Mouse (Mus musculus): ENCODE data around the gene Crocc. TPM values are rescaled to one million over a fixed set of nuclear protein-coding genes. Genes with fewer than 3 reads are reported as not detected.

The Crocc gene
- polyA plus RNA-seq, 1 experiment = 7.3 TPM

DNA sequence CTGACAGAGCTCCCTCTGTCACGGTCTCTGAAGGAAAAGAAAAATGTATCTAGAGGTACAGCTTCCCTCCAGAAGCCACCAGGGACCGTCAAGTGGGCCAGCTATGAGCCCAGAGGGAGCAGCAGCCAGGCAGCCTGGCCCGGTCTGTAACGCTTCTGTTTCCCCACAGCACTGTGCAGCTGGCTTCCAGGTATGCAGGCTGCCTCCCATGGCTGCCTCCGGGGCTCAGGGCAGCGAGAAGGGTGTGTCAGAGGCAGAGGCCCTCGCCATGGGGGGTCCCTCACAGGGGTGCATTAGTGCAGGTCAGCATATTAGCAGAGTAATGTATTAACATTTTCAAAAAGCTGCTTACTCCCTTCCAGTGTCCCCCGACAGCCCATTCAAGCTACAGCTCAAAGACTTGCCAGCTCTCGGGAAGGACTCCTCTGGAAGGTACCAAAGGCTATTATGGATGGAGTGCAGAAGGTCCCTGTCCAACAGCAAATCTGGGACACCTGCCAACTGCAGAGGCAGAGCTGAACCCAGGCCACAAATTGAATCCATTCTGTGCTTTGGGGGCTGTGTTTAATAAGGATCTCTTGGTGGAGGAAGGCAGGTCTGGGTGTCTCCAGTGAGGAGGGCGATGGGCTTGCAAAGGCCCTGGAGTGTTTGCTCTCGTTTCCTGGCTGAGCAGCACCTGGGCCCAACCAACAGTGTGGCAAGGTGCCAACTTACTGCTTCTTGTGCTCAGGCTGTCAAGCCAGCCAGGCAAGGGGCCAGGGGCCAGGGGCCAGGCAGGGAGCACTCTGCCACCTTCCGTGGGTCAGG is 6.6 kb upstream of the Crocc start:
- Histone ChIP-seq H3K27ac (ENCODE audit: insufficient read depth, low read depth, low read length) (no peak overlapping the region), H3K27me3 (ENCODE audit: control insufficient read depth, insufficient read depth, low read length) (no peaks in the 10 kb centered on the region), H3K4me1 (ENCODE audit: control insufficient read depth, insufficient read depth, insufficient read length, low read length) (no peaks in the 10 kb centered on the region), H3K4me3 (ENCODE audit: low read depth, low read length) (no peak overlapping the region), H3K36me3 (ENCODE audit: control insufficient read depth, insufficient read depth, low read length) (peaks cover 56% of the 10 kb centered on the region)
- no peak for TF ChIP-seq POLR2A (IDR thresholded peaks at IDR 0.05; ENCODE audit: low read depth, low read length)
- no peak for TF ChIP-seq CTCF (IDR thresholded peaks at IDR 0.05; ENCODE audit: extremely low read depth, insufficient read length, insufficient replicate concordance, low read depth, low read length)
- 72% methylated on average over 12 of the region's 12 CpGs for WGBS

- Histone ChIP-seq H3K4me3 (ENCODE audit: low read depth, low read length) (no peak overlapping the region), H3K4me1 (ENCODE audit: control insufficient read depth, insufficient read depth, insufficient read length, low read length) (no peaks in the 10 kb centered on the region), H3K36me3 (ENCODE audit: control insufficient read depth, insufficient read depth, low read length) (peaks cover 41% of the 10 kb centered on the region), H3K27me3 (ENCODE audit: control insufficient read depth, insufficient read depth, low read length) (no peaks in the 10 kb centered on the region), H3K27ac (ENCODE audit: insufficient read depth, low read depth, low read length) (no peak overlapping the region)
- WGBS = 8% methylated on average over 8 of the region's 8 CpGs
- TF ChIP-seq POLR2A (IDR thresholded peaks at IDR 0.05; ENCODE audit: low read depth, low read length) (no peak), CTCF (IDR thresholded peaks at IDR 0.05; ENCODE audit: extremely low read depth, insufficient read length, insufficient replicate concordance, low read depth, low read length) (peak; percentile 98)
Measured at GRCm38 (mm10) chr4:141065123-141065522, 4.8 kb upstream of the Crocc start.

GRCm38 (mm10) chr4:141064104-141064659 is 3.8 kb upstream of the Crocc start:
- TF ChIP-seq CTCF (IDR thresholded peaks at IDR 0.05; ENCODE audit: extremely low read depth, insufficient read length, insufficient replicate concordance, low read depth, low read length) = no peak
- no peak for TF ChIP-seq POLR2A (IDR thresholded peaks at IDR 0.05; ENCODE audit: low read depth, low read length)
- H3K4me3 ChIP-seq (ENCODE audit: low read depth, low read length) = no peak overlapping the region
- H3K36me3 ChIP-seq (ENCODE audit: control insufficient read depth, insufficient read depth, low read length) = peaks cover 33% of the 10 kb centered on the region
- no peak overlapping the region for H3K27ac ChIP-seq (ENCODE audit: insufficient read depth, low read depth, low read length)
- no peaks in the 10 kb centered on the region for H3K4me1 ChIP-seq (ENCODE audit: control insufficient read depth, insufficient read depth, insufficient read length, low read length)
- 94% methylated on average over 4 of the region's 4 CpGs for WGBS
- H3K27me3 ChIP-seq (ENCODE audit: control insufficient read depth, insufficient read depth, low read length) = no peaks in the 10 kb centered on the region

DNA sequence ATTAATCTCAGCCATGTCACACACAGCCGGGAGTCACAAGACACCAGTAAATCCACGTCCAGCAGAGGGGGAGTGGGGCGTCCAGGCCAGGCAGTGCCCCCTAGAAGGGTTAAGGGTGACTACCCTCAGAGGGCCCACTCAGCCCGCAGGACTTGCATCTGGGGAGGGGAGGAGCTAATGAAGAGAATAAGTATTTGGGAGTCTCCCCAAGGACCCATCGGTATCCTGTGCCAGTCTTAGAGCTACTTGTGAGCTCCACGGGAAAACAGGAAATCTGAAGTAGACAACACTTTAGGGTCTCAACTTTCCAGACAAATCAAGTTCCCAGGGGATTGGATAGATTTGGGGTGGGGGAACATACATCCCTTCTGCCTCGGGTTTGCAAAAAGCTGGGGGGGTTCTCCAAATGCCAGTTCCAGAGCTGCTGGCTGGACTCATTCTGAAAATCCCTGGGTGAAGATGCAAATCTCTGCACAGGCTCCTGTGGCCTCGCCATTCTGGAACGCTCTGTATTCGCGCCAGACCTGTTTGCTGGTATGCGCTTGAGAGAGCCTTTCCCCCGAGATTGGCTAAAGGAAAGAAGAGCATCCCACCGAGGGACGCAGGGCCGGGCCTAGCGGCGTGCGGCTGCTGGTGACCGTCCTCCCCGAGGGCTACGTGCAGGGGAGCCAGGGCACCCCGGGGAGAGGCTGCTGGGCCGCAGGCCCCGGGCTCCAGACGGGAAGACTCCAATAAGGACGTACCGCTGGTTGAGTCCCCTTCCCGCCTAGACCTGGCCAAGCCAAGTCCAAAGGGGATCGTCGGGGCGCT is 529 bp downstream of the Crocc start:
- no peaks in the 10 kb centered on the region for H3K36me3 ChIP-seq (ENCODE audit: control insufficient read depth, insufficient read depth, low read length)
- TF ChIP-seq CTCF (IDR thresholded peaks at IDR 0.05; ENCODE audit: extremely low read depth, insufficient read length, insufficient replicate concordance, low read depth, low read length) = no peak
- TF ChIP-seq POLR2A (IDR thresholded peaks at IDR 0.05; ENCODE audit: low read depth, low read length) = no peak
- H3K4me3 ChIP-seq (ENCODE audit: low read depth, low read length) = peak overlapping the region; percentile 67
- H3K27ac ChIP-seq (ENCODE audit: insufficient read depth, low read depth, low read length) = peak overlapping the region; percentile 27; the same call in 1 of the 2 replicates
- H3K27me3 ChIP-seq (ENCODE audit: control insufficient read depth, insufficient read depth, low read length) = no peaks in the 10 kb centered on the region
- 8% methylated on average over 32 of the region's 32 CpGs for WGBS
- no peaks in the 10 kb centered on the region for H3K4me1 ChIP-seq (ENCODE audit: control insufficient read depth, insufficient read depth, insufficient read length, low read length)

DNA sequence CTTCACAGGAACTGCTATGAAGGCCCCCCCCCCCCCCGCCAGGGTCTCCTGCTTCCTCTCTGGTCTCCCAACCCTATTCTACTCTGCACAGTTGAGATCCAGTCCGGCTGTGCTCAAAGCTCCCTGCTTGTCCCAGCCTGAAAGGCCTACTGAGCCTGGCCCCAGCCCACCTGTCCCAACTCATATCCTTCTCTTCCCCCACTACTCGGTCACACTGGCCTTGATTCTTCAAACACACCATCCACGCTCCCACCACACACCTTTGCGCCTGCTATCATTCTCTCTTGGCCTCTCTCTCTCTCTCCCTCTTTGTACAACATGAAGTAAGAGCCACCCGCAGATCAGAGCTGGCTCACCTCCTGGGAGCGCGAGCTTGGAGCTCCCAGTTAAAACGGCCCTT is 1.5 kb downstream of the Crocc start:
- no peak overlapping the region for H3K27ac ChIP-seq (ENCODE audit: insufficient read depth, low read depth, low read length)
- H3K27me3 ChIP-seq (ENCODE audit: control insufficient read depth, insufficient read depth, low read length) = no peaks in the 10 kb centered on the region
- H3K36me3 ChIP-seq (ENCODE audit: control insufficient read depth, insufficient read depth, low read length) = no peaks in the 10 kb centered on the region
- no peak overlapping the region for H3K4me3 ChIP-seq (ENCODE audit: low read depth, low read length)
- WGBS = 80% methylated on average over 9 of the region's 9 CpGs
- TF ChIP-seq CTCF (IDR thresholded peaks at IDR 0.05; ENCODE audit: extremely low read depth, insufficient read length, insufficient replicate concordance, low read depth, low read length) = no peak
- TF ChIP-seq POLR2A (IDR thresholded peaks at IDR 0.05; ENCODE audit: low read depth, low read length) = no peak
- H3K4me1 ChIP-seq (ENCODE audit: control insufficient read depth, insufficient read depth, insufficient read length, low read length) = no peaks in the 10 kb centered on the region

- TF ChIP-seq CTCF (IDR thresholded peaks at IDR 0.05; ENCODE audit: extremely low read depth, insufficient read length, insufficient replicate concordance, low read depth, low read length) (no peak), POLR2A (IDR thresholded peaks at IDR 0.05; ENCODE audit: low read depth, low read length) (no peak)
- Histone ChIP-seq H3K4me1 (ENCODE audit: control insufficient read depth, insufficient read depth, insufficient read length, low read length) (no peaks in the 10 kb centered on the region), H3K36me3 (ENCODE audit: control insufficient read depth, insufficient read depth, low read length) (no peaks in the 10 kb centered on the region), H3K4me3 (ENCODE audit: low read depth, low read length) (no peak overlapping the region), H3K27me3 (ENCODE audit: control insufficient read depth, insufficient read depth, low read length) (no peaks in the 10 kb centered on the region), H3K27ac (ENCODE audit: insufficient read depth, low read depth, low read length) (no peak overlapping the region)
- 97% methylated on average over 10 of the region's 10 CpGs for WGBS
Measured at GRCm38 (mm10) chr4:141056970-141057369, 3.4 kb downstream of the Crocc start.
